Mouse (Mus musculus) hindbrain, embryonic 16.5 days (tissue): Measurements from ENCODE around the gene Clmn. TPM values are rescaled to one million over a fixed set of nuclear protein-coding genes. Genes with fewer than 3 reads are reported as not detected.

ENCODE experiments used
- ATAC-seq: fragments of 200-750 bp; cut with Nextera tagmentation; 2 replicates; pipeline ENCODE4 v1.8.0; 2017; ENCODE audit warnings: moderate TSS enrichment, moderate library complexity
- H3K27ac ChIP-seq: fragments of 300-500 bp; sonication (generic); 2 replicates; pipeline ENCODE4 v1.5.1; 2014; ENCODE audit warnings: low read depth, mild to moderate bottlenecking, control low read depth, low read length, moderate library complexity
- H3K27me3 ChIP-seq: fragments of 300-500 bp; sonication (generic); replicated peaks from 2 replicates; pipeline ENCODE4 v1.6.1; 2014; ENCODE audit warnings: low read length; ENCODE audit not compliant: control insufficient read depth, insufficient read depth
- H3K36me3 ChIP-seq: fragments of 300-500 bp; sonication (generic); 2 replicates; pipeline ENCODE4 v1.6.1; 2014; ENCODE audit warnings: mild to moderate bottlenecking, low read length, moderate library complexity, mixed read lengths; ENCODE audit not compliant: control insufficient read depth, insufficient read depth
- H3K4me1 ChIP-seq: fragments of 300-500 bp; sonication (generic); 2 replicates; pipeline ENCODE4 v1.6.1; 2014; ENCODE audit warnings: low read depth, low read length; ENCODE audit not compliant: control insufficient read depth, insufficient read depth
- H3K4me2 ChIP-seq: fragments of 300-500 bp; sonication (generic); 2 replicates; pipeline ENCODE4 v1.6.1; 2014; ENCODE audit warnings: mild to moderate bottlenecking, low read length, control low read depth, moderate library complexity
- H3K4me3 ChIP-seq: fragments of 300-500 bp; sonication (generic); 2 replicates; pipeline ENCODE4 v1.5.1; 2014; ENCODE audit warnings: mild to moderate bottlenecking, low read length, control low read depth, moderate library complexity
- H3K9ac ChIP-seq: fragments of 300-500 bp; sonication (generic); 2 replicates; pipeline ENCODE4 v1.6.1; 2014; ENCODE audit warnings: low read depth, mild to moderate bottlenecking, control low read depth, low read length, moderate library complexity
- H3K9me3 ChIP-seq: fragments of 300-500 bp; sonication (generic); 2 replicates; pipeline ENCODE4 v1.6.1; 2014; ENCODE audit warnings: mild to moderate bottlenecking, low read length, moderate library complexity; ENCODE audit not compliant: control insufficient read depth
- WGBS: fragments of 180-500 bp; shearing (Covaris S2); extraction: QIAGEN DNeasy Blood & Tissue Kit; methylation state at CpG from one replicate; pipeline ENCODE4 v1.1.7; 2014; 5-methylcytosine and 5-hydroxymethylcytosine counted together
- polyA plus RNA-seq: library from polyadenylated mRNA; unstranded; fragments of >200 nt; fragmentation: Nextera tagmentation; extraction: Ambion mirVana; gene quantifications from 2 replicates; pipeline ENCODE4 v1.2.1, GENCODE M21; 2015

Gene Clmn
- polyA plus RNA-seq, 1 experiment from 2014 or later: 1.2 TPM

GRCm38 (mm10) chr12:104801494-104802260, 63.2 kb downstream of the Clmn start:
- ATAC-seq: no peak

GRCm38 (mm10) chr12:104799365-104799764, 65.5 kb downstream of the Clmn start:
- Histone ChIP-seq H3K36me3 (peaks cover 9% of the 10 kb centered on the region; the same call in 1 of the 2 replicates), H3K9ac (no peak overlapping the region), H3K4me3 (no peak overlapping the region), H3K27me3 (no peaks in the 10 kb centered on the region), H3K4me1 (peaks cover 7% of the 10 kb centered on the region), H3K4me2 (no peak overlapping the region), H3K27ac (no peak overlapping the region), H3K9me3 (peaks cover 11% of the 10 kb centered on the region)
- ATAC-seq: no peak
- 94% methylated on average over 3 of the region's 3 CpGs for WGBS

More at GRCm38 (mm10) chr12:104801494-104802260, 63.2 kb downstream of the Clmn start:
- Histone ChIP-seq H3K4me2 (no peak overlapping the region), H3K27me3 (no peaks in the 10 kb centered on the region), H3K9me3 (peaks cover 11% of the 10 kb centered on the region), H3K27ac (no peak overlapping the region), H3K9ac (no peak overlapping the region), H3K4me1 (peaks cover 7% of the 10 kb centered on the region), H3K4me3 (no peak overlapping the region), H3K36me3 (peaks cover 9% of the 10 kb centered on the region; the same call in 1 of the 2 replicates)
- 43% methylated on average over 9 of the region's 9 CpGs for WGBS

GRCm38 (mm10) chr12:104797905-104798304, 67.0 kb downstream of the Clmn start:
- peaks cover 9% of the 10 kb centered on the region; the same call in 1 of the 2 replicates for H3K36me3 ChIP-seq
- H3K9ac ChIP-seq: no peak overlapping the region
- peaks cover 11% of the 10 kb centered on the region for H3K9me3 ChIP-seq
- no peak overlapping the region for H3K4me3 ChIP-seq
- H3K27me3 ChIP-seq: no peaks in the 10 kb centered on the region
- no peak overlapping the region for H3K27ac ChIP-seq
- no peak for ATAC-seq
- H3K4me2 ChIP-seq: no peak overlapping the region
- peaks cover 7% of the 10 kb centered on the region for H3K4me1 ChIP-seq
- 95% methylated on average over 6 of the region's 6 CpGs for whole genome bisulfite sequencing

GRCm38 (mm10) chr12:104796635-104797378, 68.1 kb downstream of the Clmn start:
- Histone ChIP-seq H3K4me3 (no peak overlapping the region), H3K4me2 (no peak overlapping the region), H3K4me1 (peaks cover 6% of the 10 kb centered on the region), H3K27me3 (no peaks in the 10 kb centered on the region), H3K9me3 (peaks cover 11% of the 10 kb centered on the region), H3K36me3 (peaks cover 9% of the 10 kb centered on the region; the same call in 1 of the 2 replicates), H3K27ac (no peak overlapping the region), H3K9ac (no peak overlapping the region)
- 89% methylated on average over 11 of the region's 11 CpGs for WGBS
- no peak for ATAC-seq

- Histone ChIP-seq H3K9ac (no peak overlapping the region), H3K36me3 (peaks cover 9% of the 10 kb centered on the region; the same call in 1 of the 2 replicates), H3K4me2 (no peak overlapping the region), H3K4me3 (no peak overlapping the region), H3K27ac (no peak overlapping the region), H3K4me1 (no peaks in the 10 kb centered on the region), H3K9me3 (peaks cover 11% of the 10 kb centered on the region), H3K27me3 (no peaks in the 10 kb centered on the region)
- ATAC-seq: no peak
- 44% methylated on average over 5 of the region's 5 CpGs for WGBS
Observed at GRCm38 (mm10) chr12:104794957-104795356, 69.9 kb downstream of the Clmn start.

DNA sequence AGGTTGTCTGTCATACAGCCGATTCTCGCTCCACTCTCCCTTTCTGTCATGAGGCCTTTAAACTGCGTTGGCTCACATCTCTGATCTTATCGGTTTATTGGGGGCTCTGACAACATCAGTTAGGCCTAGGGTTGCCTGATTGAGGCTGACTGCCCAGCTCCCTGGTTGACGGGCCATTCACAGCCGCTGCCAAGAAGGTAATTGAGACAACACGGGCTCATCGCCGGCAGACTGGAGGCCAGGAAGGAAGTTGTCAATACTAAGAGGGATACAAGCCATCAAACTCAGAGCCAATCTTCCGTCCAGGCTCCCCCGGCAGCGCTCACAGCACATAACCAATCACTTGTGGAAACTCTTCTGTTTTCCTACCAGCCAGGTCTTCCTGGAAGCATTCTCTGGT, 71.4 kb downstream of the Clmn start:
- H3K4me3 ChIP-seq: no peak overlapping the region
- no peak for ATAC-seq
- no peak overlapping the region for H3K4me2 ChIP-seq
- no peak overlapping the region for H3K27ac ChIP-seq
- peaks cover 4% of the 10 kb centered on the region for H3K9me3 ChIP-seq
- H3K9ac ChIP-seq: no peak overlapping the region
- no peaks in the 10 kb centered on the region for H3K27me3 ChIP-seq
- 64% methylated on average over 12 of the region's 12 CpGs for WGBS
- peaks cover 2% of the 10 kb centered on the region; the same call in 1 of the 2 replicates for H3K36me3 ChIP-seq
- no peaks in the 10 kb centered on the region for H3K4me1 ChIP-seq

GRCm38 (mm10) chr12:104777603-104778002, 87.3 kb downstream of the Clmn start:
- H3K27me3 ChIP-seq: no peaks in the 10 kb centered on the region
- no peak overlapping the region for H3K27ac ChIP-seq
- H3K9ac ChIP-seq: no peak overlapping the region
- 83% methylated on average over 1 of the region's 1 CpGs for WGBS
- peaks cover 11% of the 10 kb centered on the region; the same call in 1 of the 2 replicates for H3K36me3 ChIP-seq
- H3K4me3 ChIP-seq: no peak overlapping the region
- H3K4me2 ChIP-seq: no peak overlapping the region
- H3K9me3 ChIP-seq: no peaks in the 10 kb centered on the region
- no peak for ATAC-seq
- H3K4me1 ChIP-seq: no peaks in the 10 kb centered on the region

- Histone ChIP-seq H3K4me3 (no peak overlapping the region), H3K4me1 (peaks cover 2% of the 10 kb centered on the region; the same call in 1 of the 2 replicates), H3K4me2 (no peak overlapping the region), H3K27ac (no peak overlapping the region), H3K36me3 (no peaks in the 10 kb centered on the region), H3K9me3 (no peaks in the 10 kb centered on the region), H3K27me3 (no peaks in the 10 kb centered on the region), H3K9ac (no peak overlapping the region)
- 85% methylated on average over 2 of the region's 2 CpGs for WGBS
- no peak for ATAC-seq
Observed at GRCm38 (mm10) chr12:104771941-104772340, 92.9 kb downstream of the Clmn start.

- Histone ChIP-seq H3K27me3 (no peaks in the 10 kb centered on the region), H3K4me1 (peaks cover 2% of the 10 kb centered on the region; the same call in 1 of the 2 replicates), H3K4me3 (no peak overlapping the region), H3K27ac (no peak overlapping the region), H3K4me2 (no peak overlapping the region), H3K9ac (no peak overlapping the region), H3K36me3 (no peaks in the 10 kb centered on the region), H3K9me3 (no peaks in the 10 kb centered on the region)
- no peak for ATAC-seq
- WGBS: 53% methylated on average over 10 of the region's 10 CpGs
Observed at GRCm38 (mm10) chr12:104769201-104769785, 95.6 kb downstream of the Clmn start.
